Mouse (Mus musculus): ENCODE measurements around the gene Kdr.

Kdr gene

GRCm38 (mm10) chr5:75919601-75920000 is 58.7 kb downstream of the Kdr start:
- DNase-seq (ENCODE audit: low spot score in 2 of 2), result no peak

- no peak for DNase-seq (ENCODE audit: low spot score in 2 of 2)
Measured at GRCm38 (mm10) chr5:75918139-75918538, 60.1 kb downstream of the Kdr start.

GRCm38 (mm10) chr5:75917231-75917630 is 61.0 kb downstream of the Kdr start:
- no peak for DNase-seq (ENCODE audit: low spot score in 2 of 2)

GRCm38 (mm10) chr5:75906102-75906501 is 72.2 kb downstream of the Kdr start:
- DNase-seq (ENCODE audit: low spot score in 2 of 2), result no peak

- no peak for DNase-seq (ENCODE audit: low spot score in 2 of 2)
Measured at GRCm38 (mm10) chr5:75900231-75900920, 77.9 kb downstream of the Kdr start.

- no peak for DNase-seq (ENCODE audit: low spot score in 2 of 2)
Measured at GRCm38 (mm10) chr5:75895351-75895750, 82.9 kb downstream of the Kdr start.

- DNase-seq (ENCODE audit: low spot score in 2 of 2), result no peak
Measured at GRCm38 (mm10) chr5:75892956-75893471, 85.2 kb downstream of the Kdr start.
